Mouse (Mus musculus) bone marrow, adult 2 months (tissue): ENCODE measurements around the gene Dnaaf5.

ENCODE experiments used
- CTCF ChIP-seq: fragments of 200-500 bp; IDR thresholded peaks from 2 replicates; pipeline ENCODE4 v1.5.1; 2011; ENCODE audit warnings: low read length, control low read depth; ENCODE audit not compliant: control insufficient read depth, insufficient read depth
- POLR2A ChIP-seq: fragments of 200-500 bp; IDR thresholded peaks from 2 replicates; pipeline ENCODE4 v1.6.1; 2011; ENCODE audit warnings: low read depth, mild to moderate bottlenecking, control low read depth, low read length, borderline replicate concordance; ENCODE audit not compliant: control insufficient read depth

- TF ChIP-seq POLR2A (no peak), CTCF (no peak)
Observed at GRCm38 (mm10) chr5:139206525-139206924, 56.5 kb downstream of the Dnaaf5 start.
